Mouse (Mus musculus) kidney, adult 2 months (tissue): Measurements from ENCODE around the gene Gm10638. TPM values are rescaled to one million over a fixed set of nuclear protein-coding genes. Genes with fewer than 3 reads are reported as not detected.
A peak's percentile ranks its signal among the peaks of the same experiment; 100 is the strongest.

Source experiments
- DNase-seq: peaks from one replicate; pipeline ENCODE4 v3.0.0; 2021
- H3K27ac ChIP-seq: fragments of 200-500 bp; 2 replicates; pipeline ENCODE4 v1.5.1; 2012; ENCODE audit warnings: low read depth, low read length, control low read depth, inconsistent platforms; ENCODE audit not compliant: insufficient read depth
- H3K27me3 ChIP-seq: fragments of 200-500 bp; replicated peaks from 2 replicates; pipeline ENCODE4 v1.6.1; 2012; ENCODE audit warnings: mild to moderate bottlenecking, moderate library complexity, low read length, inconsistent platforms; ENCODE audit not compliant: control insufficient read depth, insufficient read depth
- H3K36me3 ChIP-seq: fragments of 200-500 bp; 2 replicates; pipeline ENCODE4 v1.6.1; 2012; ENCODE audit warnings: mild to moderate bottlenecking, moderate library complexity, low read length, inconsistent platforms; ENCODE audit not compliant: control insufficient read depth, insufficient read depth
- H3K4me1 ChIP-seq: fragments of 200-500 bp; 2 replicates; pipeline ENCODE4 v1.6.1; 2011; ENCODE audit warnings: low read length; ENCODE audit not compliant: control insufficient read depth, insufficient read depth
- H3K4me3 ChIP-seq: fragments of 200-500 bp; 2 replicates; pipeline ENCODE4 v1.5.1; 2011; ENCODE audit warnings: mild to moderate bottlenecking, low read depth, low read length, control low read depth; ENCODE audit not compliant: insufficient read depth
- CTCF ChIP-seq: fragments of 200-500 bp; conservative IDR thresholded peaks from 2 replicates; pipeline ENCODE4 v1.5.1; 2011; ENCODE audit warnings: low read depth, mild to moderate bottlenecking, control low read depth, low read length, moderate library complexity, mixed read lengths; ENCODE audit not compliant: insufficient read depth, insufficient read length
- POLR2A ChIP-seq: fragments of 200-500 bp; IDR thresholded peaks from one replicate; pipeline ENCODE4 v1.6.1; 2011; ENCODE audit warnings: low read depth, low read length, control low read depth
- WGBS: fragments of 180-500 bp; shearing (Covaris S2); methylation state at CpG from one replicate; pipeline ENCODE4 v1.1.7; 2018; 5-methylcytosine and 5-hydroxymethylcytosine counted together
- polyA plus RNA-seq: library from polyadenylated mRNA; depleted of rRNA; stranded (reverse); fragments of >200 nt; gene quantifications from 2 replicates; pipeline ENCODE4 v1.2.3, GENCODE M21; 2012

Gm10638 gene
- polyA plus RNA-seq, 1 experiment, result 1.5 TPM

GRCm38 (mm10) chr8:86765669-86766068, 20.2 kb downstream of the Gm10638 start:
- Histone ChIP-seq H3K4me3 (no peak overlapping the region), H3K36me3 (no peaks in the 10 kb centered on the region), H3K27ac (no peak overlapping the region), H3K4me1 (peaks cover 15% of the 10 kb centered on the region), H3K27me3 (no peaks in the 10 kb centered on the region)
- WGBS, result 93% methylated on average over 8 of the region's 8 CpGs
- TF ChIP-seq CTCF, result no peak
- TF ChIP-seq POLR2A, result no peak
- no peak for DNase-seq

GRCm38 (mm10) chr8:86766548-86767211, 21.2 kb downstream of the Gm10638 start:
- Histone ChIP-seq H3K36me3 (no peaks in the 10 kb centered on the region), H3K4me3 (no peak overlapping the region), H3K27ac (no peak overlapping the region), H3K4me1 (peaks cover 15% of the 10 kb centered on the region), H3K27me3 (no peaks in the 10 kb centered on the region)
- 64% methylated on average over 9 of the region's 9 CpGs for WGBS
- TF ChIP-seq POLR2A (no peak), CTCF (no peak)
- DNase-seq, result peak; percentile 77

- H3K4me3 ChIP-seq, result no peak overlapping the region
- TF ChIP-seq POLR2A, result no peak
- no peak for TF ChIP-seq CTCF
- H3K36me3 ChIP-seq, result no peaks in the 10 kb centered on the region
- H3K27me3 ChIP-seq, result no peaks in the 10 kb centered on the region
- 69% methylated on average over 5 of the region's 5 CpGs for WGBS
- H3K27ac ChIP-seq, result no peak overlapping the region
- DNase-seq, result no peak
- peaks cover 15% of the 10 kb centered on the region for H3K4me1 ChIP-seq
Measured at GRCm38 (mm10) chr8:86768499-86768898, 23.0 kb downstream of the Gm10638 start.

GRCm38 (mm10) chr8:86769945-86770715, 24.6 kb downstream of the Gm10638 start:
- H3K36me3 ChIP-seq, result no peaks in the 10 kb centered on the region
- H3K27ac ChIP-seq, result no peak overlapping the region
- H3K27me3 ChIP-seq, result no peaks in the 10 kb centered on the region
- WGBS, result 47% methylated on average over 1 of the region's 1 CpGs
- TF ChIP-seq POLR2A, result no peak
- no peak for TF ChIP-seq CTCF
- H3K4me3 ChIP-seq, result no peak overlapping the region
- peaks cover 15% of the 10 kb centered on the region for H3K4me1 ChIP-seq
- DNase-seq, result peak; percentile 73

GRCm38 (mm10) chr8:86779207-86779606, 33.7 kb downstream of the Gm10638 start:
- TF ChIP-seq POLR2A (no peak), CTCF (no peak)
- no peaks in the 10 kb centered on the region for H3K27me3 ChIP-seq
- 69% methylated on average over 8 of the region's 8 CpGs for WGBS
- H3K4me3 ChIP-seq, result no peak overlapping the region
- no peak for DNase-seq
- no peaks in the 10 kb centered on the region for H3K36me3 ChIP-seq
- 0 out of 2 replicates have a peak overlapping the region, but pooled peaks have one; percentile 33 for H3K27ac ChIP-seq
- peaks cover 3% of the 10 kb centered on the region; the same call in 1 of the 2 replicates for H3K4me1 ChIP-seq

GRCm38 (mm10) chr8:86781094-86781493, 35.6 kb downstream of the Gm10638 start:
- Histone ChIP-seq H3K36me3 (no peaks in the 10 kb centered on the region), H3K4me3 (no peak overlapping the region), H3K27ac (no peak overlapping the region), H3K27me3 (no peaks in the 10 kb centered on the region), H3K4me1 (no peaks in the 10 kb centered on the region)
- TF ChIP-seq POLR2A (no peak), CTCF (no peak)
- no peak for DNase-seq
- WGBS, result 92% methylated on average over 8 of the region's 8 CpGs

- 55% methylated on average over 5 of the region's 5 CpGs for WGBS
- no peak for TF ChIP-seq POLR2A
- H3K36me3 ChIP-seq, result no peaks in the 10 kb centered on the region
- no peak overlapping the region for H3K4me3 ChIP-seq
- peak; percentile 62 for DNase-seq
- no peak overlapping the region for H3K27ac ChIP-seq
- no peaks in the 10 kb centered on the region for H3K4me1 ChIP-seq
- H3K27me3 ChIP-seq, result no peaks in the 10 kb centered on the region
Measured at GRCm38 (mm10) chr8:86786498-86786897, 41.0 kb downstream of the Gm10638 start.
